Mouse (Mus musculus) ES-E14 (cell line): ENCODE measurements at regions not wholly inside any gene's neighbourhood (a gene's known extent, or its start where the extent isn't known, plus 50 kb on each side); places are given as distances from the start of the nearest gene placed in this dataset.

Source experiments
- DNase-seq: peaks from one replicate; pipeline ENCODE4 v3.0.0-alpha.2; 2013; ENCODE audit warnings: low read depth, low spot score
- H3K27ac ChIP-seq: 2 replicates; pipeline ENCODE4 v1.5.1; 2012; ENCODE audit warnings: low read depth, mild to moderate bottlenecking, low read length, moderate library complexity, mixed read lengths; ENCODE audit not compliant: poor library complexity, insufficient read depth, severe bottlenecking
- H3K36me3 ChIP-seq: 2 replicates; pipeline ENCODE4 v1.6.1; 2012; ENCODE audit warnings: mild to moderate bottlenecking, low read length, moderate library complexity, mixed read lengths; ENCODE audit not compliant: control insufficient read depth, poor library complexity, insufficient read depth, severe bottlenecking
- H3K4me1 ChIP-seq, 2 experiments: fragments of 150-350 bp in 1 of 2; sonication (generic) in 1 of 2; 2 replicates each; pipeline ENCODE4 v1.6.1; 2012; ENCODE audit warnings: low read length in 2 of 2, mild to moderate bottlenecking in 1 of 2, mixed read lengths in 1 of 2; ENCODE audit not compliant: control insufficient read depth in 2 of 2, insufficient read depth in 2 of 2, poor library complexity in 1 of 2
- H3K4me3 ChIP-seq, 2 experiments: fragments of 150-350 bp in 1 of 2; sonication (generic) in 1 of 2; 2 replicates each; pipeline ENCODE4 v1.5.1; 2012; ENCODE audit warnings: low read length in 2 of 2, low read depth in 1 of 2, mild to moderate bottlenecking in 1 of 2, mixed read lengths in 1 of 2; ENCODE audit not compliant: insufficient read depth in 1 of 2, poor library complexity in 1 of 2, severe bottlenecking in 1 of 2
- H3K9ac ChIP-seq: 2 replicates; pipeline ENCODE4 v1.6.1; 2012; ENCODE audit warnings: low read depth, mild to moderate bottlenecking, low read length, mixed read lengths; ENCODE audit not compliant: poor library complexity, insufficient read depth, severe bottlenecking
- H3K9me3 ChIP-seq: fragments of 150-350 bp; sonication (generic); 2 replicates; pipeline ENCODE4 v1.6.1; 2012; ENCODE audit warnings: low read depth, mild to moderate bottlenecking, low read length; ENCODE audit not compliant: control insufficient read depth, insufficient read depth
- CHD2 ChIP-seq: IDR thresholded peaks from 2 replicates; pipeline ENCODE4 v1.6.1; 2014; ENCODE audit warnings: mild to moderate bottlenecking, low read depth, low read length, inconsistent platforms
- HCFC1 ChIP-seq: IDR thresholded peaks from 2 replicates; pipeline ENCODE4 v1.6.1; 2012; ENCODE audit warnings: low read length, inconsistent platforms, borderline replicate concordance; ENCODE audit not compliant: insufficient read depth
- MAFK ChIP-seq: IDR thresholded peaks from 2 replicates; pipeline ENCODE4 v1.6.1; 2014; ENCODE audit warnings: mild to moderate bottlenecking, low read depth, low read length, inconsistent platforms; ENCODE audit not compliant: insufficient read depth
- ZC3H11A ChIP-seq: IDR thresholded peaks from 2 replicates; pipeline ENCODE4 v1.6.1; 2012; ENCODE audit warnings: low read depth, mild to moderate bottlenecking, inconsistent platforms, low read length, borderline replicate concordance
- ZNF384 ChIP-seq: IDR thresholded peaks from 2 replicates; pipeline ENCODE4 v1.6.1; 2012; ENCODE audit warnings: low read depth, low read length, inconsistent platforms
- in situ Hi-C, 2 experiments: fragments of 600-800 bp; cut with MboI; formaldehyde crosslinking; loops; one replicate each; pipeline ENCODE4 v1.15.1; 2025; ENCODE audit warnings: low sequenced_read_pairs in 2 of 2, inconsistent platforms in 1 of 2; ENCODE audit not compliant: unreplicated experiment in 2 of 2

GRCm38 (mm10) chr13:52771518-52771917 is 158.0 kb downstream of the Auh start:
- DNase-seq, result no peak
- Histone ChIP-seq H3K9ac (no peak overlapping the region), H3K36me3 (no peaks in the 10 kb centered on the region), H3K4me1 (no peaks in the 10 kb centered on the region), H3K4me3 (no peak overlapping the region), H3K27ac (no peak overlapping the region), H3K9me3 (no peaks in the 10 kb centered on the region)
- in situ Hi-C loops, result no loop called here
- TF ChIP-seq ZNF384 (no peak), ZC3H11A (no peak), CHD2 (no peak), MAFK (no peak), HCFC1 (no peak)

DNA sequence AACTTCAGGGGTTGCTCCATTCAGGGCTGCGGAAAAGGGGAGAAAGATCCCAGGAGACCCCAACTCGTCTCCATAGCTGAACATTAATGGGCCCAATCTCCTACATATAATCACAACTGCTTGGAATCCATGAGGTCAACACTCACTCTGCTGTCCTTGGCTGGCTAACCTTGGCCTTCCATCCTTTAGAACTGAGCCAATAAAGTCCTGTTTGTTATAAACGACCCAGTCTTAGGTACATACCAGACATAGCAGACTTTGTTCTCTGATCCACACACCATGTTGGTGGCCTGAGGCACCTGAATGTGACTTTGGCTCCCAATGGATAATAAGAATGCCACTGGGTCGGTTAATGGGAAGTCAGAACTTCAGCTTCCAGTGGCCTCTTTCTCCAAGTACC is 157.4 kb downstream of the Auh start:
- in situ Hi-C loops, result no loop called here
- TF ChIP-seq CHD2, result no peak
- no peak for TF ChIP-seq ZC3H11A
- no peak for TF ChIP-seq ZNF384
- no peak for TF ChIP-seq MAFK
- TF ChIP-seq HCFC1, result no peak
- H3K4me1 ChIP-seq, result no peaks in the 10 kb centered on the region
- DNase-seq, result no peak
- no peak overlapping the region for H3K9ac ChIP-seq
- no peaks in the 10 kb centered on the region for H3K9me3 ChIP-seq
- H3K27ac ChIP-seq, result no peak overlapping the region
- no peaks in the 10 kb centered on the region for H3K36me3 ChIP-seq
- H3K4me3 ChIP-seq, result no peak overlapping the region

DNA sequence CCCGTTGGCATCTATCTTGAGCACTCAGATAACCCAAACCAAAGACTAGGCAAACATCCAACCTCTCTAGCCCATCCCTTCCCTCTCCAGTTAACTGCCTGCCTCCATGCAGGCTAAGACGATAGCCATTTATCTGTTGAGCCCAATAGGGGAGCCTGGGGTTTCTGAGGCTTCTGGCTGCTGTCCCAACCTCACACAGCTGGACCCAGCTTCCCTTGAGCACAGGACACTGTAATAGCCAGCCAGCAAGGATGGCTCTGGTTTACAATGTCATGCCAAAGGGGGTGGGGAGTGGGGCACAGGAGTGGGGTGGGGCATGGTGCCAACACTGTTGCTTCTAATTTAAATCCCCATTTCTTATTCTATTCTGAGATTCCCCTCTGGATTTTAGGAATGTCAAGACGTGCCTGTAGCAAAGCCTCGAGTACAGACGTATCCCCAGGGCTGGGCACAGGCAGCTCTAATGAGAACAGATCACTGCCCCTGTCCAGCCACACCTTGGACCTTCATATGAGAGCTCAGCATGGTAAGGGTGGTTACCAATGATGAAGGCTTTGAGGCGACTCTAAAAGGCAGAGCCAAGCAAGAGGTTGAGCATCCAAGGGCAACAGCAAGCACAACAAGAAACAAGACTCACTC is 152.0 kb downstream of the Auh start:
- no peak overlapping the region for H3K27ac ChIP-seq
- TF ChIP-seq ZNF384, result no peak
- TF ChIP-seq CHD2, result no peak
- no peak for TF ChIP-seq ZC3H11A
- TF ChIP-seq HCFC1, result no peak
- no peak for TF ChIP-seq MAFK
- in situ Hi-C loops, result no loop called here

GRCm38 (mm10) chr13:52778848-52779247 is 150.6 kb downstream of the Auh start:
- in situ Hi-C loops, result no loop called here

More for the DNA sequence above, 152.0 kb downstream of the Auh start:
- no peak for DNase-seq
- Histone ChIP-seq H3K4me1 (no peaks in the 10 kb centered on the region), H3K9me3 (no peaks in the 10 kb centered on the region), H3K9ac (no peak overlapping the region), H3K36me3 (no peaks in the 10 kb centered on the region), H3K4me3 (no peak overlapping the region)

More at GRCm38 (mm10) chr13:52778848-52779247, 150.6 kb downstream of the Auh start:
- Histone ChIP-seq H3K4me3 (no peak overlapping the region), H3K4me1 (no peaks in the 10 kb centered on the region), H3K27ac (no peak overlapping the region), H3K9ac (no peak overlapping the region), H3K36me3 (no peaks in the 10 kb centered on the region), H3K9me3 (no peaks in the 10 kb centered on the region)
- TF ChIP-seq HCFC1 (no peak), ZNF384 (no peak), CHD2 (no peak), MAFK (no peak), ZC3H11A (no peak)
- DNase-seq, result no peak
